26 mouse cellular contexts compared by ENCODE assay signal in the genomic region with DNA sequence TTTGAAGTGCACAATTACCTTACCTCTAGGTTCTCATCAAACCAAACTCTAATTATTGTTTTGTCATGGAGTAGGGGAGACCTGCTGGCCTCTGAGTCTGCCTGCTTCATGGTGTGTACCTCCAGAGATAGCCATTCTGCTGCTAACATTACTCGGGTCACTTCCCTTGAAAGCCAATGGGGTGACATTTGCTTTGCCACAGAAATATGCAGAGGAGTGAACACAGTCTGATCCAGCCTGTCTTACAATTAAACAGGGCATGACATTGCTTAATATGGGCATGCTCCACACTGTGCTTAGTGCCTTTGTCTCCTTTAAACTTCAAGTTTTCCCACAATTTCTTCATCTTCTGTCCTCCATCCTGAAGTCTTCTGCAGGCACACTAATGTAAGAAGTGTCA.
"Had no signal": no experiment of that assay in that cellular context is flagged by ENCODE, and none has a peak within 500 bp of the region (broad histone marks: within the 10 kb centered on the region; RNA-seq: fewer than 3 reads in every experiment).

No protein-coding gene starts in this region.

- H3K9ac ChIP-seq: limb, embryonic 13.5 days; liver, embryonic 12.5 days; liver, embryonic 15.5 days; lung, embryonic 15.5 days; midbrain, embryonic 13.5 days; neural tube, embryonic 13.5 days had no signal

- H3K4me3 ChIP-seq: layer of hippocampus, adult 2 months; limb, embryonic 10.5 days; limb, embryonic 13.5 days; liver, embryonic 12.5 days; liver, embryonic 15.5 days; lung, embryonic 15.5 days; megakaryocyte, embryonic 14.5 days; midbrain, embryonic 10.5 days; midbrain, embryonic 13.5 days; myocyte; neural tube, embryonic 13.5 days had no signal

- H3K36me3 ChIP-seq: limb, embryonic 10.5 days; limb, embryonic 13.5 days; liver, embryonic 12.5 days; liver, embryonic 15.5 days; lung, embryonic 15.5 days; midbrain, embryonic 10.5 days; midbrain, embryonic 13.5 days; neural tube, embryonic 13.5 days had no signal

- H3K27ac ChIP-seq: layer of hippocampus, adult 2 months; limb, embryonic 10.5 days; limb, embryonic 13.5 days; liver, embryonic 12.5 days; liver, embryonic 15.5 days; lung, embryonic 15.5 days; midbrain, embryonic 10.5 days; midbrain, embryonic 13.5 days; neural tube, embryonic 13.5 days; stomach, postnatal 0 days had no signal

- H3K4me2 ChIP-seq: limb, embryonic 13.5 days; liver, embryonic 12.5 days; liver, embryonic 15.5 days; lung, embryonic 15.5 days; midbrain, embryonic 13.5 days; neural tube, embryonic 13.5 days had no signal

- H3K27me3 ChIP-seq: limb, embryonic 13.5 days; liver, embryonic 12.5 days; liver, embryonic 15.5 days; lung, embryonic 15.5 days; megakaryocyte, embryonic 14.5 days; midbrain, embryonic 13.5 days; neural tube, embryonic 13.5 days had no signal

- H3K4me1 ChIP-seq: limb, embryonic 10.5 days; limb, embryonic 13.5 days; liver, embryonic 12.5 days; liver, embryonic 15.5 days; lung, embryonic 15.5 days; midbrain, embryonic 10.5 days; midbrain, embryonic 13.5 days; neural tube, embryonic 13.5 days had no signal

- DNase-seq: kidney, adult 8-10 months; kidney, postnatal 10 days; layer of hippocampus, adult 9-11 months; liver; lung, adult 18-20 months; lung, postnatal 10 days; lung, postnatal 36 days; right cerebral cortex, adult 18-20 months; right cerebral cortex, postnatal 14 days; right cerebral cortex, postnatal 4 days; thymus, adult 2 months; thymus, postnatal 14 days; thymus, postnatal 4 days had no signal

- H3K9me3 ChIP-seq: limb, embryonic 10.5 days; limb, embryonic 13.5 days; liver, embryonic 12.5 days; liver, embryonic 15.5 days; lung, embryonic 15.5 days; midbrain, embryonic 10.5 days; midbrain, embryonic 13.5 days; neural tube, embryonic 13.5 days had no signal

- ATAC-seq: liver, embryonic 12.5 days; midbrain, embryonic 13.5 days; midbrain, embryonic 16.5 days had no signal
